Mouse (Mus musculus) lung, embryonic 14.5 days (tissue): ENCODE results near the gene Bcl2l1. TPM values are rescaled to one million over a fixed set of nuclear protein-coding genes. Genes with fewer than 3 reads are reported as not detected.

Experiments used
- ATAC-seq: fragments of 200-750 bp; cut with Nextera tagmentation; 2 replicates; pipeline ENCODE4 v1.8.0; 2017; ENCODE audit warnings: mild to moderate bottlenecking, moderate TSS enrichment, moderate library complexity; ENCODE audit not compliant: insufficient read depth
- DNase-seq: peaks from one replicate; pipeline ENCODE4 v3.0.0-alpha.2; 2015
- H3K27ac ChIP-seq: fragments of 300-500 bp; sonication (generic); 2 replicates; pipeline ENCODE4 v1.5.1; 2014; ENCODE audit warnings: low read depth, mild to moderate bottlenecking, moderate library complexity
- H3K27me3 ChIP-seq: fragments of 300-500 bp; sonication (generic); 2 replicates; pipeline ENCODE4 v1.6.1; 2014; ENCODE audit warnings: low read length, control low read depth; ENCODE audit not compliant: insufficient read depth
- H3K36me3 ChIP-seq: fragments of 300-500 bp; sonication (generic); 2 replicates; pipeline ENCODE4 v1.6.1; 2014; ENCODE audit warnings: control low read depth; ENCODE audit not compliant: insufficient read depth
- H3K4me1 ChIP-seq: fragments of 300-500 bp; sonication (generic); 2 replicates; pipeline ENCODE4 v1.6.1; 2014; ENCODE audit warnings: antibody characterized with exemption, control low read depth; ENCODE audit not compliant: insufficient read depth
- H3K4me2 ChIP-seq: fragments of 300-500 bp; sonication (generic); 2 replicates; pipeline ENCODE4 v1.6.1; 2014; ENCODE audit warnings: mild to moderate bottlenecking
- H3K4me3 ChIP-seq: fragments of 300-500 bp; sonication (generic); 2 replicates; pipeline ENCODE4 v1.5.1; 2014; ENCODE audit warnings: low read depth, low read length
- H3K9ac ChIP-seq: fragments of 300-500 bp; sonication (generic); 2 replicates; pipeline ENCODE4 v1.6.1; 2014
- H3K9me3 ChIP-seq: fragments of 300-500 bp; sonication (generic); 2 replicates; pipeline ENCODE4 v1.6.1; 2016; ENCODE audit warnings: low read depth, low read length, control low read depth
- CTCF ChIP-seq: IDR thresholded peaks from 2 replicates; pipeline ENCODE4 v1.5.1; 2016; ENCODE audit warnings: antibody characterized with exemption, low read depth
- WGBS: fragments of 180-500 bp; shearing (Covaris S2); extraction: QIAGEN DNeasy Blood & Tissue Kit; methylation state at CpG from one replicate; pipeline ENCODE4 v1.1.7; 2014; 5-methylcytosine and 5-hydroxymethylcytosine counted together
- microRNA-seq: library from miRNA; unstranded; fragments of <30 nt; microRNA quantifications from one replicate; pipeline ENCODE4, GENCODE M21; 2016; ENCODE audit warnings: borderline number of aligned reads
- polyA plus RNA-seq: library from polyadenylated mRNA; unstranded; fragments of >200 nt; fragmentation: Nextera tagmentation; extraction: Ambion mirVana; gene quantifications from 2 replicates; pipeline ENCODE4 v1.2.1, GENCODE M21; 2014

Bcl2l1 gene
- polyA plus RNA-seq, 1 experiment from 2014 or later, result 102 TPM

DNA sequence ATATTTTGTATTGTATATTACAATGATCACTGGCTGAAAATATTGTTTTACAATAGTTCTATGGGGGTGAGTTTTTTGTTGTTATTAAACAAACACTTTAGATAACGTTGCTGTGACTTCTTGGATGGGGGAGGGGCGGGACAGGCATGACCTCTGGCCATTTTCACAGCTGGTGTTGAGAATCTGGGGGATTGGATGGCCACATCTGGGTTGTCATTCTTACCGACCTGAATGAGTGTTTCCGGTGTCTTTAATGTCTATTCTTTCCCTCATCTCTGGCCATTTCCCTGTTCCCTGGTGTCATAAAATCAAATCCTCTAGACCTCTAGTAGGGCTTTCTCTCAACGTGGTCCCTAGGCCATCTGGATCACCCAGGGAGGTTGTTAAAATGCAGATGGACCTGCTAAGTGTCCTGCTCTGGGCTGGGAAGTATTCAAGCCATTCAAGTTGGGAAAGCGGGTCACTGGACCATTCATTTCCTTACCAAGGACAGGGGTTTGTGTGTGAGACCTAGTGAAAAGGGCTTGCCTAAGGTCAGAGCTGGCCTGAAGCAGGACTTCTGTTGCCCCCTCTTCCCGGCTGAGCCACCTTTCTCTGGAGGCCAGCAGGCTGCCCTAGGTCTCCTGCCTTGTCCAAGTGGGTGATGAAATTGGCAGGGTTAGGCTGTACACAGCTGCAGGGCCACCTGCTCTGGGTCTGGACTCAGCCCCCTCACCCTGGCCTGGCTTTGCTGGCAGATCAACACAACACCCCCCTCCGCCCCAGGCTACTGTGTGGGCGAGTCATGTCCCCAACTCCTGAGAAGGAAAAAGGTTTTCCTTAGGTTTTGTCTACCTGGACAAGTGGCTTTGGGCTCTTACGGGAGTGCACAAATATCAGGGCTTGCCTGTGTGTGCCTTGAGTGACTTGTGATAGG lies 94.0 kb downstream of the Bcl2l1 start:
- Histone ChIP-seq H3K9ac (peak overlapping the region; percentile 70), H3K4me3 (peak overlapping the region; percentile 69), H3K36me3 (peaks cover 3% of the 10 kb centered on the region; the same call in 1 of the 2 replicates), H3K27ac (peak overlapping the region; percentile 85), H3K4me1 (peaks cover 47% of the 10 kb centered on the region), H3K9me3 (no peaks in the 10 kb centered on the region), H3K27me3 (no peaks in the 10 kb centered on the region), H3K4me2 (peak overlapping the region; percentile 79)
- peak; percentile 42 for DNase-seq
- ATAC-seq, result no peak
- TF ChIP-seq CTCF, result no peak
- WGBS, result 8% methylated on average over 10 of the region's 10 CpGs

GRCm38 (mm10) chr2:152736748-152737147 lies 94.8 kb downstream of the Bcl2l1 start:
- Histone ChIP-seq H3K36me3 (peaks cover 3% of the 10 kb centered on the region; the same call in 1 of the 2 replicates), H3K4me2 (peak overlapping the region; percentile 79), H3K4me1 (peaks cover 40% of the 10 kb centered on the region), H3K9me3 (no peaks in the 10 kb centered on the region), H3K27ac (peak overlapping the region; percentile 85), H3K27me3 (no peaks in the 10 kb centered on the region), H3K9ac (peak overlapping the region; percentile 70), H3K4me3 (peak overlapping the region; percentile 69)
- TF ChIP-seq CTCF, result no peak
- under 1% methylated on average over 22 of the region's 22 CpGs for WGBS
- DNase-seq (peak; percentile 58), ATAC-seq (no peak)

GRCm38 (mm10) chr2:152736090-152736601 lies 95.4 kb downstream of the Bcl2l1 start, which contains the start of gene Id1:
Gene Id1, plus strand, starts transcription at chr2:152736251.
- Histone ChIP-seq H3K9ac (peak within 1 kb of the TSS; percentile 70), H3K9me3 (no peaks in the 10 kb centered on the region), H3K4me3 (peak within 1 kb of the TSS; percentile 69), H3K27me3 (no peaks in the 10 kb centered on the region), H3K27ac (peak within 1 kb of the TSS; percentile 85), H3K4me2 (peak within 1 kb of the TSS; percentile 79), H3K4me1 (peaks cover 34% of the 10 kb centered on the region), H3K36me3 (peaks cover 3% of the 10 kb centered on the region; the same call in 1 of the 2 replicates)
- 0 out of 2 replicates have a peak, but pooled peaks have one; percentile 2 for TF ChIP-seq CTCF
- ATAC-seq (peak; percentile 75), DNase-seq (peak; percentile 97)
- under 1% methylated on average over 28 of the region's 28 CpGs for WGBS

GRCm38 (mm10) chr2:152734984-152735383 lies 96.5 kb downstream of the Bcl2l1 start:
- Histone ChIP-seq H3K27ac (peak overlapping the region; percentile 85), H3K4me2 (peak overlapping the region; percentile 79), H3K27me3 (no peaks in the 10 kb centered on the region), H3K9ac (peak overlapping the region; percentile 40), H3K4me3 (peak overlapping the region; percentile 69), H3K36me3 (peaks cover 3% of the 10 kb centered on the region; the same call in 1 of the 2 replicates), H3K4me1 (peaks cover 30% of the 10 kb centered on the region), H3K9me3 (no peaks in the 10 kb centered on the region)
- no peak for TF ChIP-seq CTCF
- WGBS, result under 1% methylated on average over 28 of the region's 28 CpGs
- peak; percentile 80 for ATAC-seq
- DNase-seq, result peak; percentile 100

- TF ChIP-seq CTCF, result no peak
- Histone ChIP-seq H3K36me3 (peaks cover 3% of the 10 kb centered on the region; the same call in 1 of the 2 replicates), H3K27ac (peak overlapping the region; percentile 85), H3K9me3 (no peaks in the 10 kb centered on the region), H3K4me3 (peak overlapping the region; percentile 69), H3K27me3 (no peaks in the 10 kb centered on the region), H3K4me2 (peak overlapping the region; percentile 79), H3K4me1 (peaks cover 32% of the 10 kb centered on the region), H3K9ac (peak overlapping the region; percentile 40; the same call in 1 of the 2 replicates)
- ATAC-seq (no peak), DNase-seq (no peak)
- WGBS, result 11% methylated on average over 10 of the region's 10 CpGs
These were observed 97.0 kb downstream of the Bcl2l1 start for GRCm38 (mm10) chr2:152734501-152734900.

DNA sequence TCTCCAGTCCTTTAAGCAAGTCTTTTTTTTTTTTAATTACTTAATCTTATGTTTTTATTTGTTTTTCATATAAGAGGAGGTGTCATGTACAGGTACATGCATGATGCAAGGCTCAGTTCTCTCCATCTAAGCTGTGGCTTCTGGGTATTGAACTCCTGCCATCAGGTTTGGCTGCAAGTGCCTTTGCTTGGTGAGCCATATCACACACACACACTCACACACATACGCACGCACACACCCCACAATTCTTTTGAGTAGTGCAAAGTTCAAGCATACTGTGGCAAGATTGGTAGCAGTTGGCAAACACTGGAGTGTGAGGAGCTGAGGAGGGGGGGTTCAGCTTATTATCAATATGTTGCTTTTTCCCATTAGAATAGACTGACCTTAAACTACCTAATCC lies 98.3 kb downstream of the Bcl2l1 start:
- H3K9ac ChIP-seq, result no peak overlapping the region
- WGBS, result 69% methylated on average over 2 of the region's 2 CpGs
- no peak for TF ChIP-seq CTCF
- no peak for ATAC-seq
- no peak overlapping the region for H3K4me3 ChIP-seq
- no peak for DNase-seq
- no peak overlapping the region for H3K27ac ChIP-seq
- H3K4me2 ChIP-seq, result no peak overlapping the region
- H3K36me3 ChIP-seq, result peaks cover 1% of the 10 kb centered on the region; the same call in 1 of the 2 replicates
- peaks cover 36% of the 10 kb centered on the region for H3K4me1 ChIP-seq
- H3K27me3 ChIP-seq, result no peaks in the 10 kb centered on the region
- no peaks in the 10 kb centered on the region for H3K9me3 ChIP-seq

Small RNA genes within 50 kb of the gene (microRNA-seq; reads per million reads assigned to microRNA genes)
- gene Gm23802 (not detected), gene Mir5622 (1.9 reads per million)

Other genes starting within 250 kb of the Bcl2l1 start
- not detected in 2 replicates for gene Defb45, start 232.3 kb downstream of the Bcl2l1 start, polyA plus RNA-seq
- not detected in 2 replicates for gene Defb36, start 227.4 kb downstream of the Bcl2l1 start, polyA plus RNA-seq
- 0.86 and 1.5 TPM in 2 replicates for gene Defb25, start 208.7 kb downstream of the Bcl2l1 start, polyA plus RNA-seq
- 6.2 TPM in 2 replicates for gene Rem1, start 204.8 kb downstream of the Bcl2l1 start, polyA plus RNA-seq
- gene H13, start 162.3 kb downstream of the Bcl2l1 start, polyA plus RNA-seq, result 97.6 and 98.1 TPM in 2 replicates
- 28.5 and 32.7 TPM in 2 replicates for gene Mcts2, start 144.7 kb downstream of the Bcl2l1 start, polyA plus RNA-seq
- gene Id1, start 95.5 kb downstream of the Bcl2l1 start, polyA plus RNA-seq, result 122 and 123 TPM in 2 replicates
- 51.4 and 59.6 TPM in 2 replicates for gene Cox4i2, start 77.6 kb downstream of the Bcl2l1 start, polyA plus RNA-seq
- 126 and 128 TPM in 2 replicates for gene Tpx2, start 16.2 kb upstream of the Bcl2l1 start, polyA plus RNA-seq
- gene Mylk2, start 79.6 kb upstream of the Bcl2l1 start, polyA plus RNA-seq, result not detected in 2 replicates
- 3.9 and 4.8 TPM in 2 replicates for gene Foxs1, start 101.5 kb upstream of the Bcl2l1 start, polyA plus RNA-seq
- 0.14 TPM in 1 of 2 replicates, not detected in the other for gene Dusp15, start 120.0 kb upstream of the Bcl2l1 start, polyA plus RNA-seq
- 0.20 and 0.59 TPM in 2 replicates for gene Ttll9, start 130.8 kb upstream of the Bcl2l1 start, polyA plus RNA-seq
- 54.5 and 56.8 TPM in 2 replicates for gene Pdrg1, start 183.7 kb upstream of the Bcl2l1 start, polyA plus RNA-seq
- gene Xkr7, start 200.1 kb upstream of the Bcl2l1 start, polyA plus RNA-seq, result not detected in 2 replicates
- gene Ccm2l, start 234.2 kb upstream of the Bcl2l1 start, polyA plus RNA-seq, result 5.7 and 6.0 TPM in 2 replicates